Comparison of ENCODE assay signal across 26 mouse cellular contexts in the genomic region with DNA sequence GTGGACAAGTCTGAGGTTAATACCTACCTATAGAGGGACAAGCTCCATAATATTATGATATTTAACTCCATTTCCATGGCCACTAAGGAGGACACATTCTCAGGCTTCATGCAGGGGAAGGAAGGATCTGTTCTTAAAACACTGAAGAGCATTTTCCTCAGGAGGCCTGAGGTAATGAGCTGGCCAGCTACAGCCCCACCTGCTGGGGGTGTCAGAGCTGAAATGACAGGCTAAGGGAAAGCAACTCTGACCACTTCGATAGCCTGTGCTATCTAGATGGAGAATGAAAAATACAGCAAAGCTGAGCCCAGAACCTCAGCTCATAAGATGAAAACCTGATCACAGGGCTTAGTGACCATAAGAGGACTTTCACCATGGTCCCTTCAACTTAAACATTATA.
A peak's percentile ranks its signal among the peaks of the same experiment; 100 is the strongest.
DNase-seq lines count a peak whose midpoint lies in the region; ATAC-seq and TF ChIP-seq lines count a peak whose summit lies in the region.
"Had no signal": no experiment of that assay in that cellular context is flagged by ENCODE, and none has a peak within 500 bp of the region (broad histone marks: within the 10 kb centered on the region; RNA-seq: fewer than 3 reads in every experiment).

No protein-coding gene starts in this region.

- intact Hi-C loops in gastrocnemius, adult 2 months (cut with DNase I): no loop called here
- intact Hi-C loops in left cerebral cortex, postnatal 4 days (cut with DNase I): no loop called here

- WGBS in liver, postnatal 0 days (ENCODE audit: insufficient replicate concordance): 43% methylated on average over 1 of the region's 1 CpGs

- DNase-seq in adrenal gland, postnatal 25 days: peak; percentile 2
- no peak for DNase-seq in adrenal gland, adult 18-20 months (ENCODE audit: low spot score in 2 of 2)
- DNase-seq in gastrocnemius, adult 2 months: peak; percentile 19
- DNase-seq in gastrocnemius, postnatal 25 days: no peak
- DNase-seq in left cerebral cortex, postnatal 4 days: peak; percentile 20
- DNase-seq in left cerebral cortex, adult 9 months (ENCODE audit: low spot score in 2 of 2): no peak
- DNase-seq in liver, postnatal 0 days: no peak
- DNase-seq: adrenal gland, postnatal 14 days; gastrocnemius, postnatal 14 days; heart, adult 18-20 months; kidney, adult 9 months; liver; lung, postnatal 36 days; midbrain, embryonic 14.5 days; right cerebral cortex, adult 18-20 months; right cerebral cortex, postnatal 4 days; thymus, adult 18-20 months; thymus, postnatal 36 days had no signal

- peak; percentile 53 for TF ChIP-seq CTCF in gastrocnemius, adult 2 months (IDR thresholded peaks at IDR 0.05)
- TF ChIP-seq CTCF in ES-Bruce4 (IDR thresholded peaks at IDR 0.05; ENCODE audit: low read depth, low read length): peak; percentile 12
- TF ChIP-seq CTCF in liver, postnatal 0 days (IDR thresholded peaks at IDR 0.05; ENCODE audit: low read depth): no peak

- no peak overlapping the region for H3K9ac ChIP-seq in ES-Bruce4 (ENCODE audit: low read depth, poor library complexity, severe bottlenecking)
- no peak overlapping the region for H3K9ac ChIP-seq in liver, postnatal 0 days (replicated peaks)
- H3K9ac ChIP-seq: heart, embryonic 13.5 days; hindbrain, embryonic 12.5 days; liver, embryonic 15.5 days had no signal

- no peak overlapping the region for H3K4me2 ChIP-seq in liver, postnatal 0 days (ENCODE audit: low read depth, low read length)
- H3K4me2 ChIP-seq: heart, embryonic 13.5 days; hindbrain, embryonic 12.5 days; liver, embryonic 15.5 days had no signal

- no peaks in the 10 kb centered on the region for H3K36me3 ChIP-seq in ES-Bruce4 (ENCODE audit: control insufficient read depth, insufficient read depth, low read length, poor library complexity, severe bottlenecking)
- no peaks in the 10 kb centered on the region for H3K36me3 ChIP-seq in liver, postnatal 0 days (replicated peaks; ENCODE audit: insufficient read depth, low read length)
- H3K36me3 ChIP-seq: forebrain, embryonic 10.5 days; heart, embryonic 13.5 days; hindbrain, embryonic 12.5 days; limb, embryonic 10.5 days; liver, embryonic 15.5 days had no signal

- ATAC-seq in liver, postnatal 0 days: no peak
- ATAC-seq: forebrain, embryonic 16.5 days had no signal

- TF ChIP-seq EP300 in ES-Bruce4 (IDR thresholded peaks at IDR 0.05; ENCODE audit: insufficient read depth, low read depth, low read length): no peak
- TF ChIP-seq EP300 in liver, postnatal 0 days (IDR thresholded peaks at IDR 0.05; ENCODE audit: low read depth): no peak

- H3K9me3 ChIP-seq in ES-Bruce4 (replicated peaks; ENCODE audit: control insufficient read depth, insufficient read depth, low read length, poor library complexity, severe bottlenecking): peaks cover 9% of the 10 kb centered on the region
- no peaks in the 10 kb centered on the region for H3K9me3 ChIP-seq in liver, postnatal 0 days (ENCODE audit: low read length)
- H3K9me3 ChIP-seq: forebrain, embryonic 10.5 days; hindbrain, embryonic 12.5 days; limb, embryonic 10.5 days; liver, embryonic 15.5 days had no signal

- H3K27ac ChIP-seq in gastrocnemius, adult 2 months: peak overlapping the region; percentile 8; the same call in 1 of the 2 replicates
- H3K27ac ChIP-seq in ES-Bruce4 (ENCODE audit: insufficient read depth, low read length): no peak overlapping the region
- no peak overlapping the region for H3K27ac ChIP-seq in liver, postnatal 0 days (ENCODE audit: low read depth)
- H3K27ac ChIP-seq: forebrain, embryonic 10.5 days; heart, embryonic 13.5 days; hindbrain, embryonic 12.5 days; left cerebral cortex, adult 2 months; limb, embryonic 10.5 days; liver, embryonic 15.5 days had no signal

- no peak for TF ChIP-seq POLR2A in ES-Bruce4 (IDR thresholded peaks at IDR 0.05; ENCODE audit: insufficient read depth, low read length)

- no peak overlapping the region for H3K4me3 ChIP-seq in gastrocnemius, adult 2 months
- H3K4me3 ChIP-seq in ES-Bruce4 (ENCODE audit: low read depth, low read length): no peak overlapping the region
- H3K4me3 ChIP-seq in liver, postnatal 0 days (ENCODE audit: low read depth, low read length): no peak overlapping the region
- H3K4me3 ChIP-seq: forebrain, embryonic 10.5 days; heart, embryonic 13.5 days; hindbrain, embryonic 12.5 days; left cerebral cortex, adult 2 months; limb, embryonic 10.5 days; liver, embryonic 15.5 days had no signal

- H3K4me1 ChIP-seq in ES-Bruce4 (ENCODE audit: control insufficient read depth, insufficient read depth, low read length): no peaks in the 10 kb centered on the region
- H3K4me1 ChIP-seq in liver, postnatal 0 days (ENCODE audit: insufficient read depth): no peaks in the 10 kb centered on the region
- H3K4me1 ChIP-seq: forebrain, embryonic 10.5 days; heart, embryonic 13.5 days; hindbrain, embryonic 12.5 days; limb, embryonic 10.5 days; liver, embryonic 15.5 days had no signal

- no peaks in the 10 kb centered on the region for H3K27me3 ChIP-seq in ES-Bruce4 (ENCODE audit: control insufficient read depth, insufficient read depth, low read length, poor library complexity, severe bottlenecking)
- no peaks in the 10 kb centered on the region for H3K27me3 ChIP-seq in liver, postnatal 0 days (ENCODE audit: insufficient read depth, low read length)
- H3K27me3 ChIP-seq: heart, embryonic 13.5 days; hindbrain, embryonic 12.5 days; liver, embryonic 15.5 days had no signal

Comparison
In these comparisons a context has a peak if more than half of its experiments do, and no peak if none do; other contexts are left out.
1. DNase-seq: peak in adrenal gland, postnatal 25 days (single experiment), gastrocnemius, adult 2 months (single experiment) and left cerebral cortex, postnatal 4 days (single experiment); none in adrenal gland, adult 18-20 months (0 of 2), gastrocnemius, postnatal 25 days (single experiment), left cerebral cortex, adult 9 months (0 of 2) and liver, postnatal 0 days (single experiment).